Mouse (Mus musculus) embryonic facial prominence, embryonic 11.5 days (tissue): ENCODE results near the gene Lrrc42. TPM values are rescaled to one million over a fixed set of nuclear protein-coding genes. Genes with fewer than 3 reads are reported as not detected.
A peak's percentile ranks its signal among the peaks of the same experiment; 100 is the strongest.

ENCODE experiments used
- ATAC-seq: fragments of 200-750 bp; cut with Nextera tagmentation; replicated peaks from 2 replicates; pipeline ENCODE4 v1.8.0; 2017; ENCODE audit warnings: low read depth; ENCODE audit not compliant: insufficient number of reproducible peaks, low FRiP score, low TSS enrichment
- DNase-seq: peaks from one replicate; pipeline ENCODE4 v3.0.0-alpha.2; 2015; ENCODE audit warnings: low spot score
- H3K27ac ChIP-seq: fragments of 300-500 bp; sonication (generic); replicated peaks from 2 replicates; pipeline ENCODE4 v1.5.1; 2014; ENCODE audit warnings: mild to moderate bottlenecking, low read depth, low read length, control low read depth
- H3K27me3 ChIP-seq: fragments of 300-500 bp; sonication (generic); 2 replicates; pipeline ENCODE4 v1.6.1; 2014; ENCODE audit warnings: mild to moderate bottlenecking, low read length, moderate library complexity, mixed read lengths; ENCODE audit not compliant: control insufficient read depth, insufficient read depth
- H3K36me3 ChIP-seq: fragments of 300-500 bp; sonication (generic); replicated peaks from 2 replicates; pipeline ENCODE4 v1.6.1; 2014; ENCODE audit warnings: low read depth, mild to moderate bottlenecking, low read length, moderate library complexity, mixed read lengths; ENCODE audit not compliant: control insufficient read depth, insufficient read depth
- H3K4me1 ChIP-seq: fragments of 300-500 bp; sonication (generic); 2 replicates; pipeline ENCODE4 v1.6.1; 2014; ENCODE audit warnings: low read length, mixed read lengths; ENCODE audit not compliant: control insufficient read depth, insufficient read depth
- H3K4me2 ChIP-seq: fragments of 300-500 bp; sonication (generic); 2 replicates; pipeline ENCODE4 v1.6.1; 2014; ENCODE audit warnings: low read depth, mild to moderate bottlenecking, control low read depth, low read length, moderate library complexity
- H3K4me3 ChIP-seq: fragments of 300-500 bp; sonication (generic); 2 replicates; pipeline ENCODE4 v1.5.1; 2014; ENCODE audit warnings: low read depth, low read length, control low read depth
- H3K9ac ChIP-seq: fragments of 300-500 bp; sonication (generic); replicated peaks from 2 replicates; pipeline ENCODE4 v1.6.1; 2014; ENCODE audit warnings: mild to moderate bottlenecking, control low read depth, low read length
- H3K9me3 ChIP-seq: fragments of 300-500 bp; sonication (generic); replicated peaks from 2 replicates; pipeline ENCODE4 v1.6.1; 2016; ENCODE audit warnings: mild to moderate bottlenecking, low read length, inconsistent platforms, mixed read lengths; ENCODE audit not compliant: control insufficient read depth
- WGBS: fragments of 180-500 bp; shearing (Covaris S2); extraction: QIAGEN DNeasy Blood & Tissue Kit; methylation state at CpG from one replicate; pipeline ENCODE4 v1.1.7; 2014; 5-methylcytosine and 5-hydroxymethylcytosine counted together
- polyA plus RNA-seq: library from polyadenylated mRNA; unstranded; fragments of >200 nt; fragmentation: Nextera tagmentation; extraction: Ambion mirVana; gene quantifications from 2 replicates; pipeline ENCODE4 v1.2.1, GENCODE M21; 2014

The Lrrc42 gene
- polyA plus RNA-seq, 1 experiment from 2014 or later = 101 TPM

DNA sequence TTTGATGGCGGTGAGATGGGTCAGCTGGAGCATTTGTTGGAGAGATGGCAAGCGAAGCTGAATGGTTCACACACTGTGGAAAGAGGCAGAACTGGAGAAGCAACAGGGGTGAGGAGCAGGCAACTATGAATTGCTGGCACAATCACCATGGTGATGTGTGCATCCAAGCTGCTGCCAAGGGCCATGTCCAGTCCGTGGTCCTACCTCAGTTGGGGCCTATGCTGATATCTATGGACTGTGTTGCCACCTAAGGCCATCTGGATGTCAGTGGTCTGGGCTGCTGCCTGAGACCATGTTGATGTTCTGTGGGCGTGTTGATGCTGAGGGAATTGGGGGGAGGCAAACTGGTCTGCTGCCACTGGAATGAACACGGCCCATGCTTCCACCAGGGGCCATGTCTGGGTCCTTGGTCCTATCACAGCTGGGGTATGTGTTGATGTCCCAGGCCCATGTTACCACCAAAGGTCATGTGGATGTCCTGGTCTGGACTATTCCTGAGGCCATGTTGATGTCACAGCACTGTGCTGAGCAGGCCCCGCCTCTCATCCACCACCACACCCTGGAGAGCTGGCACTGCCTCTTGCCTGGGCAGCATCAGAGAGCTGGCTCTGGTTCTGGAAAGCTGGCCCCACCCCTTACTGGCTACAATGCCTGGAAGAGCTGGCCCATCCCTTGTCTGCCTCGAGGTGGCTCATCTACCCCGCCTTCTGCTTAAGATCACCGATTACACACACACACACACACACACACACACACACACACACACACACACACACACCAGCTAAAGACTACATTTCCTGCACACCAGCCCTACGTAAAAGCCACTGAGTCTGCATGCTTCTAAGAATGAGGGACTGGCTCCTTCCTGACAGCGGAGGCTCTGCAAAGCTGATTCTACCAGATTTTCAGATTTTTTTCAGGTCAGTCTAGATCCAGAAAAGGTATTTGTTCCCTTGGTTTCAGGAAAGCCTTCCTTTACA is 29.8 kb downstream of the Lrrc42 start:
- ATAC-seq (no peak), DNase-seq (no peak)
- Histone ChIP-seq H3K36me3 (no peaks in the 10 kb centered on the region), H3K4me3 (no peak overlapping the region), H3K27ac (no peak overlapping the region), H3K4me1 (no peaks in the 10 kb centered on the region), H3K9ac (no peak overlapping the region), H3K4me2 (no peak overlapping the region), H3K9me3 (no peaks in the 10 kb centered on the region), H3K27me3 (no peaks in the 10 kb centered on the region)
- WGBS = 85% methylated on average over 11 of the region's 11 CpGs

DNA sequence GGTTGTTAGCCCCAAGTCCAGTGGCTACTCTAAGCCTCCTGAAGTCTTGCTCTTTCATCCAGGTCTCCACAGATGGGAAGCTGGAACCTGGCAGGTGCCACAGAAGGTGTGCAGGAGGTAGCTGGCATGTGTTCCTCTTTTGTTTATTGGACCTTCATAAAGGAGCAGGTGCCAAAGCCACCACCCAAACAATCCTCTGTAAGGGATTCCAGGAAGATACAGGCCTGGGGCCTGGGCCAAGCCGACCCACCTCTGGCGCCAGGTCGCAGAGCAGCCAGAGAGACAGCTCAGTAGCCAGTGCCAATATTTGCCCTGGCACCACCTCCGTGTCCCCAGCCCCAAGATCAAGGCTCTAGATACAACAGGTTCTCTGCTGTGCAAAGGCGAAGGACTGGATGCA is 31.8 kb downstream of the Lrrc42 start:
- no peak overlapping the region for H3K27ac ChIP-seq
- no peak overlapping the region for H3K4me2 ChIP-seq
- no peaks in the 10 kb centered on the region for H3K27me3 ChIP-seq
- H3K9me3 ChIP-seq = no peaks in the 10 kb centered on the region
- no peak for DNase-seq
- no peak overlapping the region for H3K4me3 ChIP-seq
- no peak overlapping the region for H3K9ac ChIP-seq
- no peaks in the 10 kb centered on the region for H3K4me1 ChIP-seq
- 86% methylated on average over 5 of the region's 5 CpGs for WGBS
- no peaks in the 10 kb centered on the region for H3K36me3 ChIP-seq
- no peak for ATAC-seq

DNA sequence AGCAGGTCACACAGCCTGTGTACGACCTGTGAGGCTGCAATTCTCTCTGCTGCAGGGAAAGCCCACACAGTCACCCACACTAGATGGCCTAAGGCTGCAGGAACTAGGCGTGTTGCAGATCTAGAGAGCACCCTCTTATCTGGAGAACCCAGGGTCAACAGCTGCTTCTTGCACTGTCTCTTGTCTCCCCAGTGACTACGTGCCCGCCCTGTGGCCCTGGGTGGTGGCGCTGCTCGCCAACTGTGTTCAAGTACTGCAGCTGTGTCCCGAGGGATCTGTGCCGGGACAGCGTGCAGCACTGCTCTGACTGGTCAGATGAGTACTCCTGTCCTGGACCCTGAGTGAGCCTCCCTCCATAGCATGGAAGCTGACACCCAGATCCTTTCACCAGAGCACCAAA is 35.8 kb downstream of the Lrrc42 start:
- Histone ChIP-seq H3K36me3 (no peaks in the 10 kb centered on the region), H3K27me3 (no peaks in the 10 kb centered on the region), H3K27ac (no peak overlapping the region), H3K9ac (no peak overlapping the region), H3K4me3 (no peak overlapping the region), H3K4me1 (no peaks in the 10 kb centered on the region), H3K4me2 (no peak overlapping the region), H3K9me3 (no peaks in the 10 kb centered on the region)
- DNase-seq (no peak), ATAC-seq (0 out of 2 replicates have a peak, but pooled peaks have one; percentile 29)
- 84% methylated on average over 9 of the region's 9 CpGs for WGBS

DNA sequence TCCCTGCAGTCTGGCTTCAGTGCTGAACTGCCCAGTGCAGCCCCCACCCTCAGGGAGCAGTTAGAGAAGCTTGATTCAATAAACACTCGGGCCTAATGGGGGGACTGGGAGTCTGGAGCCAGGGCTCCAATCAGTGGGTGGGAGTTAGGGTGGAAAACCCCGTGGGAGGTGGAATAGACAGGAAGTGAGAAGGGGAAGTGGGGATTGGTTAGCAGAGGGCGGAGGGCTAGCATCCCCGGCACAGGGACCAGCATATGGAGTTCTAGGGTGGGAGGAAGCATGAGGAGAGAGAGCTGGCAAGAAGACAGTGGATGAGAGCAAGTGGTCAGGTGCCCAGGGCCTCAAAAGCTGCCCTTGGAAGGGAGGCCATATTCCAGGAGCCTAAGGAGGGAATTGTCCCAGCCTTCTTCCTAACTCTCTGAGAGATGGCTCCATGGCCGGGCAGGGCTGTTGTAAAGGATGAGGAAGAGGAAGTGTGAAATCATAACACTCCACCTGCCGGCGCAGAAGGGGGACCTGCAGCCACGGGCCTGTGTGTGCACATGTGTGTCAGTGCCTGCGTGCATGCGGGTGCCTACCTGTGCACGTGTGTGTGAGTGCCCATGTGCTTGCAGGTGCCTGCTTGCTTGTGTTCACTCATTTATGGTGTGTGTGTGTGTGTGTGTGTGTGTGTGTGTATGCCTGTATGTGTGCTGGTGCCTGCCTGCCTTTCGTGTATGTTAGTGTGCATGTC is 39.9 kb downstream of the Lrrc42 start:
- Histone ChIP-seq H3K4me3 (no peak overlapping the region), H3K27me3 (no peaks in the 10 kb centered on the region), H3K4me2 (no peak overlapping the region), H3K9ac (no peak overlapping the region), H3K9me3 (no peaks in the 10 kb centered on the region), H3K36me3 (no peaks in the 10 kb centered on the region), H3K27ac (no peak overlapping the region), H3K4me1 (no peaks in the 10 kb centered on the region)
- ATAC-seq (no peak), DNase-seq (no peak)
- WGBS = 77% methylated on average over 12 of the region's 12 CpGs

DNA sequence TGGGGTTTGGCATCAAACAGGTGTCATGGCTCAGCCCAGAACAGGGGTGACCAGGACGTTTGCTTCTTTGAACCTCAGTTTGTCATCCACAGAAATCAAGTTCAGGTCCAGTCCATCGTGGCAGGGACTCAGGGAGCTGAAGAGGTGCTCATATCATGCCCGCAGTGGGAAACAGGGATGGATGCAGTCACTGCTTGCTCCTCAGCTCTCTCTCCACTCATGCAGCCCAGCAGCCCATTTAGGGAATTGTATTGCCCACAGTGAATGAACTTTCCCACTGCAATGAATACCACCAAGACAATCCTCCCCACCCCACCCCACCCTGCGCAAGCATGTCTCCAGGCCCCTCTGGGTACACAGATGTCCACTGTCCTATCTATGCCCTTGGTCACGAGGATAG is 41.4 kb downstream of the Lrrc42 start:
- DNase-seq = no peak

DNA sequence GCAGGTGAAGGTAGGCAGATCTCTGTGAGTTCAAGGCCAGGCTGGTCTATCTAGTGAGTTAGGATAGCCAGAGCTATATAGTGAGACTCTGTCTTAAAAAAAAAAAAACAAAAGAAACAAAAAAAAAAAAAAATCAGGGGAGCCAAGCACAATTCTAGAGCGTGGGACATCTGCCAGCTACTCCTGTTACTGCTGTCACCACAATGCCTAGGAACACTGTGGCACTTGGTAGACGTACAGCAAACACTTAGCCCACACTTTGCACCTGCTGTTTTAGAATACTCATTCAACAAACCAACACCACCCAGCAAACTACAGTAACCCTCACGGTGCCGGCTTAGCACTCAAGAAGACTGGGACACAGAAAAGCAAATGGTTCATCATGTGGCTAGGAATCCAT is 41.9 kb downstream of the Lrrc42 start:
- DNase-seq = no peak
- 84% methylated on average over 4 of the region's 4 CpGs for WGBS
- H3K4me3 ChIP-seq = no peak overlapping the region
- no peak overlapping the region for H3K9ac ChIP-seq
- ATAC-seq = no peak
- no peak overlapping the region for H3K4me2 ChIP-seq
- no peaks in the 10 kb centered on the region for H3K36me3 ChIP-seq
- no peak overlapping the region for H3K27ac ChIP-seq
- H3K27me3 ChIP-seq = no peaks in the 10 kb centered on the region
- H3K9me3 ChIP-seq = no peaks in the 10 kb centered on the region
- H3K4me1 ChIP-seq = no peaks in the 10 kb centered on the region

More for the DNA sequence above, 41.4 kb downstream of the Lrrc42 start:
- no peaks in the 10 kb centered on the region for H3K36me3 ChIP-seq
- H3K4me3 ChIP-seq = no peak overlapping the region
- no peak overlapping the region for H3K9ac ChIP-seq
- 76% methylated on average over 5 of the region's 5 CpGs for WGBS
- H3K27ac ChIP-seq = no peak overlapping the region
- no peak for ATAC-seq
- no peaks in the 10 kb centered on the region for H3K9me3 ChIP-seq
- no peak overlapping the region for H3K4me2 ChIP-seq
- H3K4me1 ChIP-seq = no peaks in the 10 kb centered on the region
- H3K27me3 ChIP-seq = no peaks in the 10 kb centered on the region

DNA sequence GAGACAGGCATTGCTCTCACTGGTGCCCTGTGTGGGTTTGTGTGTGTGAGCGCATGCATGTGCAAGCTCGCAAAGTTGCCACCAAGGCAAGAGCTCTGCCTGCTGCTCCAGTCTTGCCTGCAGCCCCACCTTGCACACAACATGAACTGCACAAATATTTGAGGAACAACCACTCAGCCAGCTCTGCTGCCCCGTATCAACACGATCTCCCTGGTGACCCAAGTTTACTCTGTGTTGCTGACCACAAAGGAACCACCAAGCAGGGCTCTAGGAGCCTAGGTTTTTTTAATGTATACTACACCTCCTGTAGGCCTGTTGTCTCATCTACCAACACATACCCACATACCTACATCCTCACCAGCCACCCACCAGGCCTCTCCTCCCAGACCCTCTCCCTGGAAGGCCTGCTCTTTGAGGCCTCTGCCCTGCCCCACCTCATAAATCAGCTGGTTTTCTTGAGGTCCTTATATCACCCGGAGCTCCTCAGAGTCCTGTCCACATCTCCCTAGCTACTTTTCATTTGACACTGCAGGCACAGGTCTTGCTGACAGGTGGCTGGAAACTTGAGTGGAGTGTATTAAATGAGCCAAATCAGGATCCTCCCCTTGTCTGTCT is 42.7 kb downstream of the Lrrc42 start:
- Histone ChIP-seq H3K27me3 (no peaks in the 10 kb centered on the region), H3K9ac (no peak overlapping the region), H3K4me2 (no peak overlapping the region), H3K36me3 (no peaks in the 10 kb centered on the region), H3K4me3 (no peak overlapping the region), H3K4me1 (no peaks in the 10 kb centered on the region), H3K9me3 (no peaks in the 10 kb centered on the region), H3K27ac (no peak overlapping the region)
- 87% methylated on average over 5 of the region's 5 CpGs for WGBS
- ATAC-seq = no peak
- no peak for DNase-seq
